Mouse (Mus musculus): ENCODE results near the gene Prss28. TPM values are rescaled to one million over a fixed set of nuclear protein-coding genes. Genes with fewer than 3 reads are reported as not detected.

Gene Prss28
- polyA plus RNA-seq, 1 experiment = not detected

- TF ChIP-seq CTCF (IDR thresholded peaks at IDR 0.05; ENCODE audit: control insufficient read depth, insufficient read depth, insufficient replicate concordance, low read depth, low read length) (no peak), POLR2A (IDR thresholded peaks at IDR 0.05; ENCODE audit: control insufficient read depth, low read depth, low read length) (no peak)
- Histone ChIP-seq H3K4me3 (ENCODE audit: control insufficient read depth, low read depth, low read length) (no peak overlapping the region), H3K27ac (ENCODE audit: control insufficient read depth, insufficient read depth, low read depth, low read length) (no peak overlapping the region), H3K27me3 (ENCODE audit: control insufficient read depth, insufficient read depth, low read length) (no peaks in the 10 kb centered on the region), H3K4me1 (ENCODE audit: control insufficient read depth, insufficient read depth, low read length) (no peaks in the 10 kb centered on the region), H3K36me3 (ENCODE audit: control insufficient read depth, insufficient read depth, low read length) (no peaks in the 10 kb centered on the region)
These were observed 14.3 kb upstream of the Prss28 start for GRCm38 (mm10) chr17:25294111-25294510.

GRCm38 (mm10) chr17:25298094-25298493 is 10.4 kb upstream of the Prss28 start, which contains the start of gene Prss34:
Gene Prss34 (plus strand): TSS chr17:25298394.
- Histone ChIP-seq H3K27ac (ENCODE audit: control insufficient read depth, insufficient read depth, low read depth, low read length) (no peak within 1 kb of the TSS), H3K36me3 (ENCODE audit: control insufficient read depth, insufficient read depth, low read length) (no peaks in the 10 kb centered on the region), H3K4me1 (ENCODE audit: control insufficient read depth, insufficient read depth, low read length) (no peaks in the 10 kb centered on the region), H3K27me3 (ENCODE audit: control insufficient read depth, insufficient read depth, low read length) (no peaks in the 10 kb centered on the region), H3K4me3 (ENCODE audit: control insufficient read depth, low read depth, low read length) (no peak within 1 kb of the TSS)
- TF ChIP-seq POLR2A (IDR thresholded peaks at IDR 0.05; ENCODE audit: control insufficient read depth, low read depth, low read length) (no peak), CTCF (IDR thresholded peaks at IDR 0.05; ENCODE audit: control insufficient read depth, insufficient read depth, insufficient replicate concordance, low read depth, low read length) (no peak)

GRCm38 (mm10) chr17:25318354-25318753 is 9.9 kb downstream of the Prss28 start, which contains the start of gene Prss29:
Gene Prss29 (plus strand): TSS chr17:25318654.
- Histone ChIP-seq H3K4me3 (ENCODE audit: control insufficient read depth, low read depth, low read length) (no peak within 1 kb of the TSS), H3K27me3 (ENCODE audit: control insufficient read depth, insufficient read depth, low read length) (no peaks in the 10 kb centered on the region), H3K4me1 (ENCODE audit: control insufficient read depth, insufficient read depth, low read length) (no peaks in the 10 kb centered on the region), H3K36me3 (ENCODE audit: control insufficient read depth, insufficient read depth, low read length) (no peaks in the 10 kb centered on the region), H3K27ac (ENCODE audit: control insufficient read depth, insufficient read depth, low read depth, low read length) (no peak within 1 kb of the TSS)
- TF ChIP-seq CTCF (IDR thresholded peaks at IDR 0.05; ENCODE audit: control insufficient read depth, insufficient read depth, insufficient replicate concordance, low read depth, low read length) (no peak), POLR2A (IDR thresholded peaks at IDR 0.05; ENCODE audit: control insufficient read depth, low read depth, low read length) (no peak)

- H3K27ac ChIP-seq (ENCODE audit: control insufficient read depth, insufficient read depth, low read depth, low read length) = no peak overlapping the region
- H3K4me3 ChIP-seq (ENCODE audit: control insufficient read depth, low read depth, low read length) = no peak overlapping the region
- no peaks in the 10 kb centered on the region for H3K36me3 ChIP-seq (ENCODE audit: control insufficient read depth, insufficient read depth, low read length)
- TF ChIP-seq POLR2A (IDR thresholded peaks at IDR 0.05; ENCODE audit: control insufficient read depth, low read depth, low read length) (no peak), CTCF (IDR thresholded peaks at IDR 0.05; ENCODE audit: control insufficient read depth, insufficient read depth, insufficient replicate concordance, low read depth, low read length) (no peak)
- no peaks in the 10 kb centered on the region for H3K27me3 ChIP-seq (ENCODE audit: control insufficient read depth, insufficient read depth, low read length)
- H3K4me1 ChIP-seq (ENCODE audit: control insufficient read depth, insufficient read depth, low read length) = no peaks in the 10 kb centered on the region
These were observed 12.4 kb downstream of the Prss28 start for GRCm38 (mm10) chr17:25320819-25321218.

- Histone ChIP-seq H3K27me3 (ENCODE audit: control insufficient read depth, insufficient read depth, low read length) (no peaks in the 10 kb centered on the region), H3K36me3 (ENCODE audit: control insufficient read depth, insufficient read depth, low read length) (no peaks in the 10 kb centered on the region), H3K4me3 (ENCODE audit: control insufficient read depth, low read depth, low read length) (no peak overlapping the region), H3K27ac (ENCODE audit: control insufficient read depth, insufficient read depth, low read depth, low read length) (no peak overlapping the region), H3K4me1 (ENCODE audit: control insufficient read depth, insufficient read depth, low read length) (no peaks in the 10 kb centered on the region)
- no peak for TF ChIP-seq POLR2A (IDR thresholded peaks at IDR 0.05; ENCODE audit: control insufficient read depth, low read depth, low read length)
- TF ChIP-seq CTCF (IDR thresholded peaks at IDR 0.05; ENCODE audit: control insufficient read depth, insufficient read depth, insufficient replicate concordance, low read depth, low read length) = no peak
These were observed 14.5 kb downstream of the Prss28 start for GRCm38 (mm10) chr17:25322930-25323329.

GRCm38 (mm10) chr17:25332321-25332720 is 23.9 kb downstream of the Prss28 start:
- Histone ChIP-seq H3K27me3 (ENCODE audit: control insufficient read depth, insufficient read depth, low read length) (no peaks in the 10 kb centered on the region), H3K27ac (ENCODE audit: control insufficient read depth, insufficient read depth, low read depth, low read length) (no peak overlapping the region), H3K4me3 (ENCODE audit: control insufficient read depth, low read depth, low read length) (no peak overlapping the region), H3K4me1 (ENCODE audit: control insufficient read depth, insufficient read depth, low read length) (no peaks in the 10 kb centered on the region), H3K36me3 (ENCODE audit: control insufficient read depth, insufficient read depth, low read length) (no peaks in the 10 kb centered on the region)
- TF ChIP-seq POLR2A (IDR thresholded peaks at IDR 0.05; ENCODE audit: control insufficient read depth, low read depth, low read length) (no peak), CTCF (IDR thresholded peaks at IDR 0.05; ENCODE audit: control insufficient read depth, insufficient read depth, insufficient replicate concordance, low read depth, low read length) (no peak)

- H3K4me3 ChIP-seq (ENCODE audit: control insufficient read depth, low read depth, low read length) = no peak overlapping the region
- no peaks in the 10 kb centered on the region for H3K36me3 ChIP-seq (ENCODE audit: control insufficient read depth, insufficient read depth, low read length)
- H3K4me1 ChIP-seq (ENCODE audit: control insufficient read depth, insufficient read depth, low read length) = no peaks in the 10 kb centered on the region
- TF ChIP-seq CTCF (IDR thresholded peaks at IDR 0.05; ENCODE audit: control insufficient read depth, insufficient read depth, insufficient replicate concordance, low read depth, low read length) = peak; percentile 96; the same call in 1 of the 2 replicates
- no peak for TF ChIP-seq POLR2A (IDR thresholded peaks at IDR 0.05; ENCODE audit: control insufficient read depth, low read depth, low read length)
- H3K27ac ChIP-seq (ENCODE audit: control insufficient read depth, insufficient read depth, low read depth, low read length) = no peak overlapping the region
- no peaks in the 10 kb centered on the region for H3K27me3 ChIP-seq (ENCODE audit: control insufficient read depth, insufficient read depth, low read length)
These were observed 25.5 kb downstream of the Prss28 start for GRCm38 (mm10) chr17:25333943-25334342.

- Histone ChIP-seq H3K36me3 (ENCODE audit: control insufficient read depth, insufficient read depth, low read length) (no peaks in the 10 kb centered on the region), H3K4me1 (ENCODE audit: control insufficient read depth, insufficient read depth, low read length) (no peaks in the 10 kb centered on the region), H3K27me3 (ENCODE audit: control insufficient read depth, insufficient read depth, low read length) (no peaks in the 10 kb centered on the region), H3K4me3 (ENCODE audit: control insufficient read depth, low read depth, low read length) (no peak overlapping the region), H3K27ac (ENCODE audit: control insufficient read depth, insufficient read depth, low read depth, low read length) (no peak overlapping the region)
- TF ChIP-seq CTCF (IDR thresholded peaks at IDR 0.05; ENCODE audit: control insufficient read depth, insufficient read depth, insufficient replicate concordance, low read depth, low read length) (no peak), POLR2A (IDR thresholded peaks at IDR 0.05; ENCODE audit: control insufficient read depth, low read depth, low read length) (no peak)
These were observed 29.8 kb downstream of the Prss28 start for GRCm38 (mm10) chr17:25338218-25338617.

Data from testis, adult 2 months (tissue).